Mouse (Mus musculus) lung, adult 2 months (tissue): ENCODE results near the gene Gm20388.

Experiments used
- CTCF ChIP-seq: fragments of 200-500 bp; IDR thresholded peaks from 2 replicates; pipeline ENCODE4 v1.5.1; 2011; ENCODE audit warnings: mild to moderate bottlenecking, low read length, control low read depth; ENCODE audit not compliant: insufficient read depth
- POLR2A ChIP-seq: fragments of 200-500 bp; IDR thresholded peaks from 2 replicates; pipeline ENCODE4 v1.6.1; 2011; ENCODE audit warnings: low read depth, mild to moderate bottlenecking, control low read depth, low read length, borderline replicate concordance; ENCODE audit errors: extremely low read depth

DNA sequence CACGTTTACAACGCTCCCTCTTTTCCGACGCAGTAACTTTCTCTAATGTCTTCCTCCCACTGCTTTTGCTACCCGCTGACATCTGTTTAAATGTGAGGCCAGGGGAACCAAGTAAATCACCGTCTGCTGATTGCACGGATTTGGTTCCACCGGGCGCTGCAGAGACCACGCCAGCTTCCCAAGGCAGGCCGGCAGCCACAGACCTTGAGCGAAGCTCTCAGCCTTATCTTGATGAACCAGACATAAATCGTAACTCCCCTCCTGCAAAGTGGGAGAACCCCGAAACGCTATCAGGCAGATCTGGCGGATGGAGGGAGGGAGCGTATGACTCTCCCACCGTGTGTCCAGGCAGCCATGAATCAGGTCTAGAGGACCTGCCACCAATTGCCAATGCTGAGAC lies 1113.1 kb downstream of the Gm20388 start:
- no peak for TF ChIP-seq CTCF
- TF ChIP-seq POLR2A, result no peak
